Mouse (Mus musculus) retina, postnatal 7 days (tissue): ENCODE results near the gene Dnaaf2.
"Not testable (repeated sequence)": the region's sequence is repeated elsewhere in the genome, so short reads cannot be mapped to it uniquely, and the experiment has no call there.

Experiments used
- DNase-seq: peaks from one replicate; pipeline ENCODE4 v3.0.0-alpha.2; 2012; ENCODE audit warnings: low read depth, low spot score

Gene Dnaaf2

GRCm38 (mm10) chr12:69197378-69198163 lies 658 bp downstream of the Dnaaf2 start:
- DNase-seq = peak; percentile 16

- peak; percentile 77 for DNase-seq
Measured at GRCm38 (mm10) chr12:69196444-69197377, 1.5 kb downstream of the Dnaaf2 start, which contains the start of gene Gm49383. Gm49383 (minus strand) TSS chr12:69197104.

GRCm38 (mm10) chr12:69192637-69193036 lies 5.6 kb downstream of the Dnaaf2 start:
- DNase-seq = no peak

GRCm38 (mm10) chr12:69191396-69191795 lies 6.8 kb downstream of the Dnaaf2 start:
- no peak for DNase-seq

- no peak for DNase-seq
Measured at GRCm38 (mm10) chr12:69190522-69190921, 7.7 kb downstream of the Dnaaf2 start.

- no peak for DNase-seq
Measured at GRCm38 (mm10) chr12:69190074-69190473, 8.2 kb downstream of the Dnaaf2 start.

GRCm38 (mm10) chr12:69186811-69187471 lies 11.3 kb downstream of the Dnaaf2 start:
- DNase-seq = no peak

GRCm38 (mm10) chr12:69185371-69185770 lies 12.9 kb downstream of the Dnaaf2 start:
- DNase-seq = no peak

- peak; percentile 35 for DNase-seq
Measured at GRCm38 (mm10) chr12:69184342-69185295, 13.6 kb downstream of the Dnaaf2 start.

- DNase-seq = peak; percentile 97
Measured at GRCm38 (mm10) chr12:69183583-69184308, 14.5 kb downstream of the Dnaaf2 start, which contains the start of the genes Rpl36al and Mgat2. Rpl36al (minus strand) TSS chr12:69184083. Mgat2 (plus strand) TSS chr12:69184157.

GRCm38 (mm10) chr12:69181800-69182199 lies 16.4 kb downstream of the Dnaaf2 start:
- DNase-seq = no peak

- no peak for DNase-seq
Measured at GRCm38 (mm10) chr12:69179371-69179770, 18.9 kb downstream of the Dnaaf2 start.

- no peak for DNase-seq
Measured at GRCm38 (mm10) chr12:69177526-69177925, 20.7 kb downstream of the Dnaaf2 start.

- DNase-seq = no peak
Measured at GRCm38 (mm10) chr12:69175975-69176374, 22.3 kb downstream of the Dnaaf2 start.

GRCm38 (mm10) chr12:69171307-69171706 lies 26.9 kb downstream of the Dnaaf2 start:
- no peak for DNase-seq

- peak; percentile 83 for DNase-seq
Measured at GRCm38 (mm10) chr12:69168461-69169106, 29.6 kb downstream of the Dnaaf2 start, which contains the start of gene Lrr1. Lrr1 (plus strand) TSS chr12:69168814.

GRCm38 (mm10) chr12:69167656-69168460 lies 30.4 kb downstream of the Dnaaf2 start:
- no peak for DNase-seq

- not testable (repeated sequence) for DNase-seq
Measured at GRCm38 (mm10) chr12:69166861-69167581, 31.2 kb downstream of the Dnaaf2 start.
